Mouse (Mus musculus): ENCODE measurements around the gene Lpar3. TPM values are rescaled to one million over a fixed set of nuclear protein-coding genes. Genes with fewer than 3 reads are reported as not detected.

The Lpar3 gene
- polyA plus RNA-seq, 1 experiment, result 0.01 TPM

DNA sequence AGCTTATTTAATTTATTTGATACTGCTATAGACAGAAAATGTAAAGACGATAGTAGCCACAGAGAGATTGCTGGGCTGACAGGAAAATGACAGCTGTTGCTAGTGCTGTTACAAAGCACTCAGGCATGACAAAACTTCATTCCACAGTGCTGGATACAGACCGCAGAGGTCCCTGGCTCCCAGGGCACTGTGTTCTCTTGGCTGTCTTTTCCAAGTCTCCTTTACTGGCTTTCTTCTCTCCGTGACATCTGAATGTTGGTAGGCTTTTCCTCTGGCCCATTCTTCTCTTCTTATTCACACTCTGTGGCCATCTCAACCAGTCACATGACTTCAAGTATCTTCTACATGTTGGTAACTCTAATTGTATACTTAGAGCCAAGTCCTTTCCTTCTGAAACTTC, 86.6 kb downstream of the Lpar3 start:
- Histone ChIP-seq H3K4me1 (ENCODE audit: control insufficient read depth) (no peaks in the 10 kb centered on the region), H3K9me3 (ENCODE audit: control insufficient read depth, low read length) (no peaks in the 10 kb centered on the region), H3K36me3 (ENCODE audit: control insufficient read depth) (no peaks in the 10 kb centered on the region), H3K4me3 (replicated peaks) (no peak overlapping the region), H3K27me3 (ENCODE audit: control insufficient read depth) (no peaks in the 10 kb centered on the region)
- TF ChIP-seq TAL1 (IDR thresholded peaks at IDR 0.05; ENCODE audit: low read length), result no peak
- TF ChIP-seq GATA1 (IDR thresholded peaks at IDR 0.05; ENCODE audit: low read length), result no peak

DNA sequence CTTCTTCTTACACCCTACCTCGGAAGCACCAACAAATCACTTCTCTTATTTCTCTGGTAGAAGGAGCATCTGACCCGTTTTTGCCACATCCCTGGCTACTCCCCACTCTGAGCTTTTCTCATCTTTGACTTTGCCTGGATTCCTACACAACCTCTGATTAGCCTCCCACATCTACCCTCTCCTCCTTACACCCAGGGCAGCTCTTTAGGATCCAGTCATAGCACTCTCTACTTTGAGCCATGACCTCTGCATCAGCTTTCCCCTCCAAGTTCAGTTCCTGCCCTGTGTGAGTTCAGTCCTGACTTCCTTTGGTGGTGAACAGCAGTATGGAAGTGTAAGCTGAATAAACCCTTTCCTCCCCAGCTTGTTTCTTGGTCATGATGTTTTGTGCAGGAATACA, 87.1 kb downstream of the Lpar3 start:
- Histone ChIP-seq H3K4me3 (replicated peaks) (no peak overlapping the region), H3K27me3 (ENCODE audit: control insufficient read depth) (no peaks in the 10 kb centered on the region), H3K9me3 (ENCODE audit: control insufficient read depth, low read length) (no peaks in the 10 kb centered on the region), H3K36me3 (ENCODE audit: control insufficient read depth) (no peaks in the 10 kb centered on the region), H3K4me1 (ENCODE audit: control insufficient read depth) (no peaks in the 10 kb centered on the region)
- TF ChIP-seq TAL1 (IDR thresholded peaks at IDR 0.05; ENCODE audit: low read length) (no peak), GATA1 (IDR thresholded peaks at IDR 0.05; ENCODE audit: low read length) (no peak)

GRCm38 (mm10) chr3:146309586-146309985, 88.8 kb downstream of the Lpar3 start:
- Histone ChIP-seq H3K36me3 (ENCODE audit: control insufficient read depth) (no peaks in the 10 kb centered on the region), H3K9me3 (ENCODE audit: control insufficient read depth, low read length) (no peaks in the 10 kb centered on the region), H3K27me3 (ENCODE audit: control insufficient read depth) (no peaks in the 10 kb centered on the region), H3K4me3 (replicated peaks) (no peak overlapping the region), H3K4me1 (ENCODE audit: control insufficient read depth) (no peaks in the 10 kb centered on the region)
- TF ChIP-seq GATA1 (IDR thresholded peaks at IDR 0.05; ENCODE audit: low read length), result no peak
- no peak for TF ChIP-seq TAL1 (IDR thresholded peaks at IDR 0.05; ENCODE audit: low read length)

- TF ChIP-seq TAL1 (IDR thresholded peaks at IDR 0.05; ENCODE audit: low read length) (no peak), GATA1 (IDR thresholded peaks at IDR 0.05; ENCODE audit: low read length) (no peak)
- Histone ChIP-seq H3K4me3 (replicated peaks) (no peak overlapping the region), H3K36me3 (ENCODE audit: control insufficient read depth) (no peaks in the 10 kb centered on the region), H3K4me1 (ENCODE audit: control insufficient read depth) (no peaks in the 10 kb centered on the region), H3K9me3 (ENCODE audit: control insufficient read depth, low read length) (no peaks in the 10 kb centered on the region), H3K27me3 (ENCODE audit: control insufficient read depth) (no peaks in the 10 kb centered on the region)
Observed at GRCm38 (mm10) chr3:146311121-146311538, 90.4 kb downstream of the Lpar3 start.

DNA sequence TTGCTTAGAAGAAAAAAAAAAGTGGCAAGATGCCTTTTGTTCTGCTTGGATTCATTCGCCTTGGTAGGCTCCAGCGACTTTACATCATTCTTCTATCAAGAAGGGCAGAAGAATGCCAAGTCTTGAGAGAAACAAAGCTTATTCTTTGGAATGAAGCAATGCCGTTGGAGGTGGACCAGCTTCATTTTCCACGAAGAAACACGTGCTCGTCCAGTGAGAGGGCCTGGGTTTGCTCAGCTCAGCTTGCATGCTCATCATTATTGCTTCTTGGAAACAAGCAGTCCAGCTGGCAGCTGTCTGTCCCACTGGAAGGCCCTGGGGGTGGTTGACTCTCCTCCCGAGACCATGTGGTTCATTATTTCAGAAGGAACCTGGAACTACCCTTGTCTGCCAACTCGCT, 94.7 kb downstream of the Lpar3 start:
- Histone ChIP-seq H3K27me3 (ENCODE audit: control insufficient read depth) (no peaks in the 10 kb centered on the region), H3K36me3 (ENCODE audit: control insufficient read depth) (no peaks in the 10 kb centered on the region)

DNA sequence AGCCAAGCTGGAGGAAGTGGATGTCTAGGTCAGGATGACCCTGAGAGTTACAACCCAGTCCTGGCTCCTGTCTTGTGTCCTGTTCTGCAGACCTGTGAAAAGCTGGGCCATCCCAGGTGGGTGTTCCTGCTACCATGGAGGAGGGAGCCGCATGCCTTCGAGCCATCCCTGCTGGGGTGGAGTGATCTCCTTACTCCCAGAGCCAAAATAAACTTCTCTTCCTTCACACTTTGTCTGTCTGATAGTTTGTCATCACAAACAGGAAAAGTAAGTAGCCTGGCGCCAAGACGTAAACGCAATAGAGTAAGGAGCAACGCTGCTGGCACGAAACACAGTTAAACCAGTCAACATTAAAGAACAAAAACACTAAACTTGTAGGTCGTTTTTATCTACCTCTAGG, 95.5 kb downstream of the Lpar3 start:
- Histone ChIP-seq H3K9me3 (ENCODE audit: control insufficient read depth, low read length) (no peaks in the 10 kb centered on the region), H3K36me3 (ENCODE audit: control insufficient read depth) (no peaks in the 10 kb centered on the region), H3K4me1 (ENCODE audit: control insufficient read depth) (no peaks in the 10 kb centered on the region), H3K4me3 (replicated peaks) (no peak overlapping the region), H3K27me3 (ENCODE audit: control insufficient read depth) (no peaks in the 10 kb centered on the region)
- no peak for TF ChIP-seq GATA1 (IDR thresholded peaks at IDR 0.05; ENCODE audit: low read length)
- no peak for TF ChIP-seq TAL1 (IDR thresholded peaks at IDR 0.05; ENCODE audit: low read length)

More for the DNA sequence above, 94.7 kb downstream of the Lpar3 start:
- Histone ChIP-seq H3K9me3 (ENCODE audit: control insufficient read depth, low read length) (no peaks in the 10 kb centered on the region), H3K4me3 (replicated peaks) (no peak overlapping the region), H3K4me1 (ENCODE audit: control insufficient read depth) (no peaks in the 10 kb centered on the region)
- TF ChIP-seq GATA1 (IDR thresholded peaks at IDR 0.05; ENCODE audit: low read length) (no peak), TAL1 (IDR thresholded peaks at IDR 0.05; ENCODE audit: low read length) (no peak)

- Histone ChIP-seq H3K27me3 (ENCODE audit: control insufficient read depth) (no peaks in the 10 kb centered on the region), H3K4me1 (ENCODE audit: control insufficient read depth) (no peaks in the 10 kb centered on the region), H3K4me3 (replicated peaks) (no peak overlapping the region), H3K9me3 (ENCODE audit: control insufficient read depth, low read length) (no peaks in the 10 kb centered on the region), H3K36me3 (ENCODE audit: control insufficient read depth) (no peaks in the 10 kb centered on the region)
- TF ChIP-seq GATA1 (IDR thresholded peaks at IDR 0.05; ENCODE audit: low read length) (no peak), TAL1 (IDR thresholded peaks at IDR 0.05; ENCODE audit: low read length) (no peak)
Observed at GRCm38 (mm10) chr3:146317366-146317765, 96.6 kb downstream of the Lpar3 start.

DNA sequence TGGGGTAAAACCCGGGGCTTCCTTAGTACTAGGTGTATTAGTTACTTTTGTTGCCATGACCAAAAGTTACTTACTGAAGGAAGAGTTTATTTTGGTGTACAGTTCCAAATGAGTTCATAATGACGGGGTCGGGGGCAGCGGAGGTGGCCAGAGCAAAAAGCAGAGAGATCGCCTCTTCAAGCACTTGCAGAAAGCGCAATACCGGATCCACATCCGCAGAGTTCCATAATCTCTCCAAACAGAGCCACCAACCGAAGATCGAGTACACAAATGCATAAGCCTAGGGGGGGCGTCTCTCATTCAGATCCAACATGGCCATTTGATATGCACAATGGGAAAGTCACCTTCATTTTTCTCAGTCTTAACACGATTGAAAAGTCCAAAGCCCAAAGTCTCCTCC, 97.1 kb downstream of the Lpar3 start:
- Histone ChIP-seq H3K9me3 (ENCODE audit: control insufficient read depth, low read length) (no peaks in the 10 kb centered on the region), H3K36me3 (ENCODE audit: control insufficient read depth) (no peaks in the 10 kb centered on the region), H3K4me1 (ENCODE audit: control insufficient read depth) (no peaks in the 10 kb centered on the region), H3K27me3 (ENCODE audit: control insufficient read depth) (no peaks in the 10 kb centered on the region), H3K4me3 (replicated peaks) (no peak overlapping the region)
- TF ChIP-seq GATA1 (IDR thresholded peaks at IDR 0.05; ENCODE audit: low read length), result no peak
- TF ChIP-seq TAL1 (IDR thresholded peaks at IDR 0.05; ENCODE audit: low read length), result no peak

DNA sequence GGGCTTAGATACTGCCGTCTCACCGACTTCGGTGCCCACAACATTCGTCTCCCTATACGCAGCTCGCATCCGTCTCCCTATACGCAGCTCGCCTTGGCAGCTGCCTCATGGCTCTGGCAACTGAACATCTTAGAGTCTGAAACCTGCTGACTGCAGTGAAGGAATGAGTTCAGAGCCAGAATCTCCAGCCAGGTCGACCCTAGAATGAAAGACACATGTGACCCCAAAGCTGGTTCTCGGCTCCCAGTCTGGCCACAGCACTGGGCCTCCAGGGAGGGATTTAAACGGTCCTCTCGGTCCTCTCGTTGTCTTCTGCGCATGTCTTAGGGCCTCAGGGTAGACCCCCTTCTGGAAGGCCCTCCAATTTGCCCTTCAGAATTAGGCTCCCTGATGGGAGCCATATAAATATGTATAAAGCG, 97.8 kb downstream of the Lpar3 start:
- Histone ChIP-seq H3K4me3 (replicated peaks) (no peak overlapping the region), H3K27me3 (ENCODE audit: control insufficient read depth) (no peaks in the 10 kb centered on the region), H3K4me1 (ENCODE audit: control insufficient read depth) (no peaks in the 10 kb centered on the region), H3K36me3 (ENCODE audit: control insufficient read depth) (no peaks in the 10 kb centered on the region), H3K9me3 (ENCODE audit: control insufficient read depth, low read length) (no peaks in the 10 kb centered on the region)
- no peak for TF ChIP-seq GATA1 (IDR thresholded peaks at IDR 0.05; ENCODE audit: low read length)
- no peak for TF ChIP-seq TAL1 (IDR thresholded peaks at IDR 0.05; ENCODE audit: low read length)

DNA sequence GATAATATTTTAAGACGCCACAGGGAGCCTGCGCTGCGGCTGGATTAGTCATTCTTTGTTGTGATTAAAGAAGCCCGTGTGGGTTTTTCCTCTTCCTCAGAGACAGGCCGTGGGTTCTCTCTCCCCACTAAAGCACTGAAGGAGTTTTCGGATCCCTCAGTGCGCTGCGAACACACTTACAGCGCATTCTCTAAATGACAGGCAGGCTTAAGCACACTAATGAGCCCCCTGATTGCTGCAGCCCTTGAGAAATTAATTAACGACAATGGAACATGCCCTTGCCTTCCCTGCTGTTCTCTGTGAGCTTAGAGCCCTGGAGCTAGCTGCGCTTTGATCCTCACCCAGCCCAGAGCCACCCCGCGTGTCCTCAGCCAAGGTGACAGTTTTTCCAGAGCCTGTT, 98.2 kb downstream of the Lpar3 start:
- no peak overlapping the region for H3K4me3 ChIP-seq (replicated peaks)
- H3K27me3 ChIP-seq (ENCODE audit: control insufficient read depth), result no peaks in the 10 kb centered on the region
- H3K4me1 ChIP-seq (ENCODE audit: control insufficient read depth), result no peaks in the 10 kb centered on the region
- TF ChIP-seq GATA1 (IDR thresholded peaks at IDR 0.05; ENCODE audit: low read length) (no peak), TAL1 (IDR thresholded peaks at IDR 0.05; ENCODE audit: low read length) (no peak)
- no peaks in the 10 kb centered on the region for H3K9me3 ChIP-seq (ENCODE audit: control insufficient read depth, low read length)
- no peaks in the 10 kb centered on the region for H3K36me3 ChIP-seq (ENCODE audit: control insufficient read depth)
